Mouse (Mus musculus) forebrain, postnatal 0 days (tissue): ENCODE measurements at regions not wholly inside any gene's neighbourhood (a gene's known extent, or its start where the extent isn't known, plus 50 kb on each side); places are given as distances from the start of the nearest gene placed in this dataset.

ENCODE experiments used
- ATAC-seq: fragments of 200-750 bp; cut with Nextera tagmentation; 2 replicates; pipeline ENCODE4 v1.8.0; 2017; ENCODE audit warnings: mild to moderate bottlenecking, moderate library complexity
- DNase-seq: peaks from one replicate; pipeline ENCODE4 v3.0.0-alpha.2; 2015
- H3K27ac ChIP-seq: fragments of 300-500 bp; sonication (generic); 2 replicates; pipeline ENCODE4 v1.5.1; 2014; ENCODE audit warnings: low read depth, mild to moderate bottlenecking, antibody characterized with exemption, low read length, moderate library complexity, mixed read lengths
- H3K27me3 ChIP-seq: fragments of 300-500 bp; sonication (generic); 2 replicates; pipeline ENCODE4 v1.6.1; 2014; ENCODE audit warnings: mild to moderate bottlenecking, low read length, mixed read lengths; ENCODE audit not compliant: insufficient read depth
- H3K36me3 ChIP-seq: fragments of 300-500 bp; sonication (generic); 2 replicates; pipeline ENCODE4 v1.6.1; 2014; ENCODE audit warnings: mild to moderate bottlenecking, moderate library complexity; ENCODE audit not compliant: insufficient read depth
- H3K4me1 ChIP-seq: fragments of 300-500 bp; sonication (generic); 2 replicates; pipeline ENCODE4 v1.6.1; 2014; ENCODE audit warnings: antibody characterized with exemption; ENCODE audit not compliant: insufficient read depth
- H3K4me2 ChIP-seq: fragments of 300-500 bp; sonication (generic); 2 replicates; pipeline ENCODE4 v1.6.1; 2014; ENCODE audit warnings: low read depth, mild to moderate bottlenecking, moderate library complexity
- H3K4me3 ChIP-seq: fragments of 300-500 bp; sonication (generic); 2 replicates; pipeline ENCODE4 v1.5.1; 2014; ENCODE audit warnings: low read depth, low read length, mixed read lengths
- H3K9ac ChIP-seq: fragments of 300-500 bp; sonication (generic); 2 replicates; pipeline ENCODE4 v1.6.1; 2014; ENCODE audit warnings: mild to moderate bottlenecking
- H3K9me3 ChIP-seq: fragments of 300-500 bp; sonication (generic); 2 replicates; pipeline ENCODE4 v1.6.1; 2016; ENCODE audit warnings: low read length
- CTCF ChIP-seq: sonication (generic); IDR thresholded peaks from 2 replicates; pipeline ENCODE4 v1.5.1; 2016; ENCODE audit warnings: antibody characterized with exemption, control low read depth, low read depth
- WGBS: fragments of 180-500 bp; shearing (Covaris S2); extraction: QIAGEN DNeasy Blood & Tissue Kit; methylation state at CpG from one replicate; pipeline ENCODE4 v1.1.7; 2014; 5-methylcytosine and 5-hydroxymethylcytosine counted together

DNA sequence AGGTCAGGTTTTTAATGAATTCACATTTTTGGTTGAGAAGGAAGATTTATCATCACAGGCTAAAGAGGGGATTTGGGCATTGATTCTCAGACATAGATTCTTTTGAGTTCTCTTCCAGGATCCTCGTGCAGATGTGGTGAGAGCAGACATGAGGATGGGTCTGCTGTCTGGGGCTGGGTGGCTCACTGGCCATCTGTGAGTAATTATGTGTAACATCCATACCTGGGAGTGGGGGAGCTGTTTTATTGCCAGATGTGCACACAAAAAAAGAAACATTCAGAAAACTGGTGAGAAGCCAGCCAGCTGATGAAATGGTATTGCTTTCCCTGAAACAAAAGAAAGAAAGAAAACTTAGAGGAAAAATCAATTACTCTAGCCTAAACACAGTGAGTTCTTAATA lies 108.7 kb upstream of the D16Ertd472e start:
- Histone ChIP-seq H3K27me3 (no peaks in the 10 kb centered on the region), H3K9ac (no peak overlapping the region), H3K27ac (no peak overlapping the region), H3K4me1 (no peaks in the 10 kb centered on the region), H3K4me3 (no peak overlapping the region), H3K4me2 (no peak overlapping the region), H3K36me3 (no peaks in the 10 kb centered on the region), H3K9me3 (no peaks in the 10 kb centered on the region)
- TF ChIP-seq CTCF = no peak
- WGBS = 79% methylated on average over 1 of the region's 1 CpGs
- ATAC-seq (no peak), DNase-seq (no peak)

- H3K4me2 ChIP-seq = no peak overlapping the region
- no peak overlapping the region for H3K9ac ChIP-seq
- no peak overlapping the region for H3K4me3 ChIP-seq
- 71% methylated on average over 8 of the region's 8 CpGs for WGBS
- peak; percentile 30 for DNase-seq
- H3K4me1 ChIP-seq = no peaks in the 10 kb centered on the region
- H3K27me3 ChIP-seq = no peaks in the 10 kb centered on the region
- TF ChIP-seq CTCF = no peak
- H3K36me3 ChIP-seq = no peaks in the 10 kb centered on the region
- ATAC-seq = no peak
- H3K9me3 ChIP-seq = no peaks in the 10 kb centered on the region
- H3K27ac ChIP-seq = no peak overlapping the region
These were observed 107.5 kb upstream of the D16Ertd472e start for GRCm38 (mm10) chr16:78684031-78684430.

DNA sequence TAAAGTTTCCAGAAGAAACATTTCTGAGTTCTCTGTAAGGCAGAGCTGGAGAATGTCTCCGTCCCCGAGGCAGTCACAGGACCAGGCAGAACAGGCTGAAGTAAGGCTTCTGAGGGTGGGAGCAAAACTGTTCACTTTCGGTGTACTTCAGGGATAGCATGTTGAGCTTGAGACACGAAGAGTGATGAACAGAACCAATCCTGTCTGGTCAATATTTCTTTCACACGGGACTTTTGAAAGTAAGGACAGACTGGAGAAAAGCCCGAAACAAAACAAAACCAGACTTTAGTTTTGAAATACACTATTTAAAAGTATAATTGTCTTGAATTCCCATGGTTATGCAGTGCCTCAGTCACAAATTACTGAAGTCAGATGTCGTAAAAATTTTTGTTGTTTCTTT lies 84.6 kb upstream of the D16Ertd472e start:
- H3K27ac ChIP-seq = no peak overlapping the region
- no peaks in the 10 kb centered on the region for H3K27me3 ChIP-seq
- no peaks in the 10 kb centered on the region for H3K9me3 ChIP-seq
- DNase-seq = no peak
- H3K36me3 ChIP-seq = no peaks in the 10 kb centered on the region
- no peak overlapping the region for H3K9ac ChIP-seq
- no peak for ATAC-seq
- H3K4me1 ChIP-seq = no peaks in the 10 kb centered on the region
- no peak overlapping the region for H3K4me2 ChIP-seq
- no peak overlapping the region for H3K4me3 ChIP-seq
- WGBS = 75% methylated on average over 7 of the region's 7 CpGs
- no peak for TF ChIP-seq CTCF

- DNase-seq (no peak), ATAC-seq (no peak)
- Histone ChIP-seq H3K27me3 (no peaks in the 10 kb centered on the region), H3K9me3 (no peaks in the 10 kb centered on the region), H3K36me3 (no peaks in the 10 kb centered on the region), H3K9ac (no peak overlapping the region), H3K4me2 (no peak overlapping the region), H3K4me1 (no peaks in the 10 kb centered on the region), H3K27ac (no peak overlapping the region), H3K4me3 (no peak overlapping the region)
- 4% methylated on average over 1 of the region's 1 CpGs for WGBS
- TF ChIP-seq CTCF = peak; percentile 49
These were observed 68.2 kb upstream of the D16Ertd472e start for GRCm38 (mm10) chr16:78644710-78645109.

DNA sequence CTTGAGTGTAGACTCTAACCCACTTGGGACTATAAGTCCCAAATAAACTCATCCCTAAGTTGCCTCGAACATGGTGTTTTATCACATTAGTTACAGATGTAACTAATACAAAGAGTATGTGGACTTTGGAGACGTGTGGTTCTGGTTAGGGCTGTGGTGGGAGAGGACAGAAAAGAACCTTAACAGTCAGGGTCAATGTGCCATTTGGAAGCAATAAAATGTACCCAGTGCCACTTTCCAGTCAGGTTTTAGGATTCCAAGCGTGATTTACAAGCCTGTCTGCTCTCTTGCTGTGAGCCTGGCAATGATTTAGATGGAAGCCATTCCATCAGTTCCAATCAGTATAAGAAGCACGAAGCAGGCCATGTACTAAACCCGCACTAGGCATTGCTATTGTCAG lies 65.2 kb upstream of the D16Ertd472e start:
- H3K27ac ChIP-seq = no peak overlapping the region
- H3K27me3 ChIP-seq = no peaks in the 10 kb centered on the region
- no peaks in the 10 kb centered on the region for H3K36me3 ChIP-seq
- WGBS = 90% methylated on average over 5 of the region's 5 CpGs
- ATAC-seq (no peak), DNase-seq (no peak)
- H3K9ac ChIP-seq = no peak overlapping the region
- H3K4me1 ChIP-seq = no peaks in the 10 kb centered on the region
- H3K4me2 ChIP-seq = no peak overlapping the region
- no peak for TF ChIP-seq CTCF
- H3K9me3 ChIP-seq = no peaks in the 10 kb centered on the region
- H3K4me3 ChIP-seq = no peak overlapping the region

GRCm38 (mm10) chr16:78641205-78641604 lies 64.7 kb upstream of the D16Ertd472e start:
- no peak overlapping the region for H3K4me2 ChIP-seq
- H3K36me3 ChIP-seq = no peaks in the 10 kb centered on the region
- no peaks in the 10 kb centered on the region for H3K4me1 ChIP-seq
- TF ChIP-seq CTCF = no peak
- ATAC-seq (no peak), DNase-seq (no peak)
- H3K9ac ChIP-seq = no peak overlapping the region
- H3K4me3 ChIP-seq = no peak overlapping the region
- WGBS = 81% methylated on average over 3 of the region's 3 CpGs
- H3K9me3 ChIP-seq = no peaks in the 10 kb centered on the region
- H3K27ac ChIP-seq = no peak overlapping the region
- H3K27me3 ChIP-seq = no peaks in the 10 kb centered on the region

DNA sequence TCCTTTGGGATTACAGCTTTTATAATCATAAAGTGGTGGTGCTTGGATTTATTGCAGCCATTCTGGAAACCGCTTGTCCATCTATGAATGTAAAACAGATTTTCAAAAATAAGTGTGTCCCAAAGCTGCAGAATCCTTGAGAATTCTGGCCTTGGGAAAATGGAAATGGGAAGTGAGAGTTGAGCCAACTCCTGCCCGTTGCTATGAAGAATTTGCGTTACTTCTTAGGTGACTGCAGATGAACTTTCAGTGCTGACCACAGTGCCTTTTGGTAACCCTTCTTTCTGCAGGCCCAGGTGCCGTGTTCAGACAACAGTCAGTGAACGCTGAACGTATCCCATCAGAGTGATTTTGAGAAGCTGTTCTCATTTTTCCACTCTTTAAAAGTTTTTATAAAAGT lies 60.9 kb upstream of the D16Ertd472e start:
- no peak for TF ChIP-seq CTCF
- Histone ChIP-seq H3K27ac (no peak overlapping the region), H3K4me2 (no peak overlapping the region), H3K4me1 (no peaks in the 10 kb centered on the region), H3K9me3 (no peaks in the 10 kb centered on the region), H3K36me3 (no peaks in the 10 kb centered on the region), H3K27me3 (no peaks in the 10 kb centered on the region), H3K4me3 (no peak overlapping the region), H3K9ac (no peak overlapping the region)
- DNase-seq (no peak), ATAC-seq (no peak)
- 96% methylated on average over 6 of the region's 6 CpGs for WGBS

GRCm38 (mm10) chr16:78637015-78637414 lies 60.5 kb upstream of the D16Ertd472e start:
- Histone ChIP-seq H3K9ac (no peak overlapping the region), H3K36me3 (no peaks in the 10 kb centered on the region), H3K4me2 (no peak overlapping the region), H3K27ac (no peak overlapping the region), H3K9me3 (no peaks in the 10 kb centered on the region), H3K4me3 (no peak overlapping the region), H3K27me3 (no peaks in the 10 kb centered on the region), H3K4me1 (no peaks in the 10 kb centered on the region)
- peak; percentile 79 for ATAC-seq
- 40% methylated on average over 5 of the region's 5 CpGs for WGBS
- DNase-seq = peak; percentile 81
- peak; percentile 74 for TF ChIP-seq CTCF
